Mouse (Mus musculus): ENCODE results near the gene Slc23a2.

The Slc23a2 gene

GRCm38 (mm10) chr2:132144971-132145691 lies at the start of gene Slc23a2:
Slc23a2 (minus strand) TSS chr2:132145108.
- no peak for DNase-seq (ENCODE audit: low read depth)

GRCm38 (mm10) chr2:132190602-132191161 lies 45.8 kb upstream of the Slc23a2 start:
- DNase-seq (ENCODE audit: low read depth), result no peak

- DNase-seq (ENCODE audit: low read depth), result no peak
Observed at GRCm38 (mm10) chr2:132183874-132184273, 39.0 kb upstream of the Slc23a2 start.

- no peak for DNase-seq (ENCODE audit: low read depth)
Observed at GRCm38 (mm10) chr2:132180463-132181205, 35.7 kb upstream of the Slc23a2 start.

GRCm38 (mm10) chr2:132179371-132179770 lies 34.5 kb upstream of the Slc23a2 start:
- DNase-seq (ENCODE audit: low read depth), result no peak

GRCm38 (mm10) chr2:132177406-132177805 lies 32.5 kb upstream of the Slc23a2 start:
- no peak for DNase-seq (ENCODE audit: low read depth)

- DNase-seq (ENCODE audit: low read depth), result no peak
Observed at GRCm38 (mm10) chr2:132176289-132176848, 31.5 kb upstream of the Slc23a2 start.

GRCm38 (mm10) chr2:132174048-132174447 lies 29.1 kb upstream of the Slc23a2 start:
- no peak for DNase-seq (ENCODE audit: low read depth)

- DNase-seq (ENCODE audit: low read depth), result no peak
Observed at GRCm38 (mm10) chr2:132171939-132172338, 27.0 kb upstream of the Slc23a2 start.

- no peak for DNase-seq (ENCODE audit: low read depth)
Observed at GRCm38 (mm10) chr2:132169150-132169549, 24.2 kb upstream of the Slc23a2 start.

GRCm38 (mm10) chr2:132163626-132164025 lies 18.7 kb upstream of the Slc23a2 start:
- DNase-seq (ENCODE audit: low read depth), result no peak

- no peak for DNase-seq (ENCODE audit: low read depth)
Observed at GRCm38 (mm10) chr2:132157482-132157881, 12.6 kb upstream of the Slc23a2 start.

GRCm38 (mm10) chr2:132152670-132153069 lies 7.8 kb upstream of the Slc23a2 start:
- DNase-seq (ENCODE audit: low read depth), result no peak

- DNase-seq (ENCODE audit: low read depth), result no peak
Observed at GRCm38 (mm10) chr2:132151592-132151991, 6.7 kb upstream of the Slc23a2 start.

GRCm38 (mm10) chr2:132150926-132151325 lies 6.0 kb upstream of the Slc23a2 start:
- DNase-seq (ENCODE audit: low read depth), result no peak

- no peak for DNase-seq (ENCODE audit: low read depth)
Observed at GRCm38 (mm10) chr2:132146502-132146901, 1.6 kb upstream of the Slc23a2 start.

GRCm38 (mm10) chr2:132143943-132144927 lies 673 bp downstream of the Slc23a2 start:
- DNase-seq (ENCODE audit: low read depth), result no peak

- no peak for DNase-seq (ENCODE audit: low read depth)
Observed at GRCm38 (mm10) chr2:132142606-132143005, 2.3 kb downstream of the Slc23a2 start.

- DNase-seq (ENCODE audit: low read depth), result no peak
Observed at GRCm38 (mm10) chr2:132140536-132140935, 4.4 kb downstream of the Slc23a2 start.

- DNase-seq (ENCODE audit: low read depth), result no peak
Observed at GRCm38 (mm10) chr2:132139099-132139498, 5.8 kb downstream of the Slc23a2 start.

- no peak for DNase-seq (ENCODE audit: low read depth)
Observed at GRCm38 (mm10) chr2:132135876-132136637, 8.9 kb downstream of the Slc23a2 start.

All from c-Kit-positive CD71-positive TER-119-negative erythroid progenitor cells, embryonic 14.5 days (primary cell).